Mouse (Mus musculus) left cerebral cortex, adult 2 months (tissue): ENCODE measurements around the gene Nemp2. TPM values are rescaled to one million over a fixed set of nuclear protein-coding genes. Genes with fewer than 3 reads are reported as not detected.
A peak's percentile ranks its signal among the peaks of the same experiment; 100 is the strongest.

Experiments used
- DNase-seq, 2 experiments: peaks; one replicate each; pipeline ENCODE4 v3.0.0; 2021 to 2022; ENCODE audit warnings: low spot score in 2 of 2, mixed read lengths in 1 of 2; ENCODE audit errors: extremely low spot score in 1 of 2
- H3K27ac ChIP-seq: fragments of 200-600 bp; 2 replicates; pipeline ENCODE4 v1.8.1; 2022
- H3K4me3 ChIP-seq: fragments of 200-600 bp; 2 replicates; pipeline ENCODE4 v1.8.1; 2022
- CTCF ChIP-seq: fragments of 200-600 bp; IDR thresholded peaks from 2 replicates; pipeline ENCODE4 v1.8.1; 2022; ENCODE audit warnings: antibody characterized with exemption, mild to moderate bottlenecking, moderate library complexity
- intact Hi-C: fragments of 180-260 bp; cut with DNase I; formaldehyde crosslinking; loops from one replicate; pipeline ENCODE4 v1.15.1; 2025
- long read RNA-seq, 2 experiments: library from polyadenylated mRNA; stranded (forward); transcript quantifications; one replicate each; pipeline ENCODE4 v2.0.0; 2021; ENCODE audit warnings: borderline mapping rate in 2 of 2
- total RNA-seq, 2 experiments: library from RNA; stranded (reverse); gene quantifications; 2 replicates each; pipeline ENCODE4 v1.2.3; 2021

Gene Nemp2
- 1 to 10 TPM; 3.2 to 6.0 TPM for total RNA-seq
- long read RNA-seq, experiment 1, partial matches to known transcripts: 0 of 6 reads
- long read RNA-seq, experiment 1, other reads (novel, unspliced or antisense): 1 of 6 reads
- long read RNA-seq, experiment 2, partial matches to known transcripts: 0 of 2 reads
- long read RNA-seq, experiment 2, other reads (novel, unspliced or antisense): 1 of 2 reads

DNA sequence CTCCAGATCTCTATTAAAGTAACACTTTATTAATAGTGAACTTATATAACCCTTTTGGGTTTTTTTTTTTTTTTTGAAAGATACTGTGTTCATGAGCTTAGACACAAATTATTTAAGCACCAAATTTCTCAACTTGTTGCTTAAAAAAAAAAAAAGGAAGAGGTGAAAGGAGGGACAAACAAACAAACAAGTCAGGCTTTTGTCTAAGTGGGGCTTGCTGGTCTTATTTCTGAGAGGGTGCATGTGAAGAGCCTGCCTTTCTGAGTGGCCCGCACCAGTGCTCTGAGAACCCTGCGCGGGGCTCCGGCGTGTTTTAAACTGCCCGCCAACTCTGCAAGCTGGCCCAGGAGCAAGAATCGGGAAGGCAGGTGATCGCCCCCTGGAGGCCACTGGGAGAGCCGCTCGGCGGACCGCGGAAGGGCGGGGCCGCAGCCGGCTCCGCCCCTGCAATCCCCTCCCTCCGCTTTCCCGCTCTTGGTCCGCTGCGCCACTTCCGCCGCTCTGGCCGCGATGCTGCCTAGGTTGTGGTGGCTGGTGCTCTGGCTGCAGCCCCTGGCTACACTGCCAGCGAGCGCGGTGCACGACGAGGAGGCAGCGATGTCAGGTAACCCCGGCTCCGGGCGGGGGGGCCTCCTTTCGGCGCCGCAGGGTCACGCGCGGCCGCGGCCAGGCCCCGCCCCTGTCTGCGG lies at the start of gene Nemp2:
Nemp2 (plus strand) TSS at position 456 of the 689 bp plus-strand sequence.
- Histone ChIP-seq H3K4me3 (peak within 1 kb of the TSS; percentile 82), H3K27ac (peak within 1 kb of the TSS; percentile 91)
- peak; percentile 92 to 96 for DNase-seq
- peak; percentile 93 for TF ChIP-seq CTCF
- intact Hi-C loops: loop anchor here (1.0 to 5.0 kb wide), 4 partner anchors 29 to 483 kb away; partner anchors contain the start of gene Nab1

DNA sequence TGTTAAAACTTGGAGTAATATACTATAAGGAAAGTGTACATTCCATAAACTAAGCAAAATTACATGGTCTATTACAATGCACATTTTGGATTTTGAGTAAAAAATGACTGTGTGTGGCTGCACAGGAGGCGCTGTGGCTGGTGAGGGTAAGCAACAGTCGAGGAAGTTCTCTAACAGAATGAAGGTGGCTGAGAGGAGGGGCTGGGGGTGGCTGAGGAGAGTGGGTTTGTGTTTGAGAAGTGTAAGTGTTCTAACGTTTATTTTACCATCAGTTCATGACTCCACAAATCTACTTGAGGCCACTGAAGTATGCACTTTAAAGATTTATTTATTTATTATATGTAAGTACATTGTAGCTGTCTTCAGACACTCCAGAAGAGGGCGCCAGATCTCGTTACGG lies 48.8 kb upstream of the Nemp2 start:
- intact Hi-C loops: no loop called here
- DNase-seq: no peak
- Histone ChIP-seq H3K4me3 (no peak overlapping the region), H3K27ac (no peak overlapping the region)
- no peak for TF ChIP-seq CTCF

DNA sequence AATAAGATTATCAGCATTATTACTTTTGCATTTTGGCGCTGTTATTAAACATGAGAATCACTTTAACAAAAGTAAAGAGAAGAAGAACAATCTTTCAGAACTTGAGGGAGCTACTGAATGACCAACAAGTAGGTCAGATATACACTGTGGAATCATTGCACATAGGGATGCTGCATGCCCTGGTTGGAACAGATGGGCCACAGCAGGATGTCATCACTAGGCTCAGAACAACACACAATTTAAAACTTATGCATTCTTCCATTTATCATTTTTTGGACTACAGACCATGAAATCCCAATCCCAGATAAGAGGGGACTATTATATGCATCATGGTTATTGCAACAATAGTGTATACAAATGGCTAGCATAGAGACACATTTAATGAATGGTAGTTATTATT lies 47.6 kb upstream of the Nemp2 start:
- H3K27ac ChIP-seq: no peak overlapping the region
- no peak for DNase-seq
- no peak for TF ChIP-seq CTCF
- intact Hi-C loops: no loop called here
- H3K4me3 ChIP-seq: no peak overlapping the region

GRCm38 (mm10) chr1:52596982-52597646 lies 33.4 kb upstream of the Nemp2 start:
- no peak overlapping the region; the same call in 1 of the 2 replicates for H3K27ac ChIP-seq
- peak; percentile 42 to 68 for DNase-seq
- intact Hi-C loops: loop anchor here (5.0 kb wide), 4 partner anchors 75 to 265 kb away; partner anchors contain the start of gene Nab1
- no peak for TF ChIP-seq CTCF
- H3K4me3 ChIP-seq: no peak overlapping the region

GRCm38 (mm10) chr1:52597761-52598160 lies 32.7 kb upstream of the Nemp2 start:
- TF ChIP-seq CTCF: no peak
- peak; percentile 69 to 75 for DNase-seq
- Histone ChIP-seq H3K27ac (no peak overlapping the region), H3K4me3 (peak overlapping the region; percentile 21)
- intact Hi-C loops: loop anchor here (5.0 kb wide), 4 partner anchors 75 to 265 kb away; partner anchors contain the start of gene Nab1

DNA sequence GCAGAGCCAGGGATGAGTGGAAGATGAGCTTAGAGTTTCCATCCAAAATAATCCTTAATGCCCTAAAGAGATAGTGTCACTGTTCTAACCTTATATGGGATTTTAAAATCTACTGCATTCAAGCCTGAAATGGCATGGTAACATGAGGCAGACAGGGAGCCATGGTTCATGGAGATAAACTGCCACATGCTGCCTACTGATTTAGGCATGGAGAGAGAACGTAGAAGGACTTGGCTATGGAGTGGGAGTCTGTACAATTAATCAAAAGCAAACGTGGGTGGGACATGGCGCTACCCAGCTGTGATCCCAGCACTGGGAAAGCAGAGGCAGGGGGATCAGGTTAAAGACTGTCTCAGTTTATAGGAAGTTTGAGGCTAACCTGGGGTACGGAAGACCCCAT lies 32.1 kb upstream of the Nemp2 start:
- intact Hi-C loops: loop anchor here (5.0 kb wide), 4 partner anchors 76 to 266 kb away; partner anchors contain the start of gene Nab1
- TF ChIP-seq CTCF: no peak
- DNase-seq: no peak
- H3K27ac ChIP-seq: no peak overlapping the region
- H3K4me3 ChIP-seq: no peak overlapping the region; the same call in 1 of the 2 replicates

DNA sequence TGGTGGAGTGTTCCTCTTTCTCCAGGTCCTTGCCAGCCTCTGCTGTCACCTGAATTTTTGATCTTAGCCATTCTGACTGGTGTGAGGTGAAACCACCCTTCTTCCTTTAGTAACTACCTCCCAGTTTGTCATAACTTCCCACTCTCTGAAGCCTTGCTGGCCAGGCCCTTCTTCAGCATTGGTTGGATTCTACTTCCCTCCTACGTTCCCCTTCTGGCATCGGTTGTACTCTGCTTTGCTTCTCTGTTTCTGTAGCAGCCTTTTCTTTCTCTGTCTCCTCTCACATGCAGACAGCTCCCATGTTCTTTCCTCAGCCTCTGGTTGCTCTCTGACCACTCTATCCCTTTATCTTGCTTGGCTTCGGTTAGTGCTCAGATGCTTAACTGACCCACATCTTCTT lies 29.0 kb upstream of the Nemp2 start:
- intact Hi-C loops: loop anchor here (1.0 kb wide), 1 partner anchor 29 kb away; the partner anchor contains the start of gene Nemp2
- DNase-seq: no peak
- Histone ChIP-seq H3K27ac (no peak overlapping the region), H3K4me3 (no peak overlapping the region)
- TF ChIP-seq CTCF: no peak

DNA sequence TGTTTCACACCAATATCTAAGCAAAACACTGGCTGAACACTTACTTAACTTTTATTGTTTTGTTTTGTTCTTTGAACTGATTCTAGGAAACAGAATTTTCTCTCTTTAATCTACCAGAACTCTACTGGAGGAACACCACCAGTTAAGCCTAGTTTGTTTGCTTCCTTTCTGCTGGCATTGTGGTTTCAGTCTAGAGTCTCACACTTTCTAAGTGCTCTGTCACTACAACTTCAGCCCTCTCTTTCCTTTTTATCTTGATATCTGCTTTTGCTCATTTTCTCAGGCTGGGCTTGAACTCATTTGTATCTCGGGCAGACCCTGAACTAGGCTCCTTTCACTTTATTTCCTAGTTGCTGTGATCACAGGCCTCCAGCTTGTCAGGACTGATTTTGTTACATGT lies 22.8 kb upstream of the Nemp2 start:
- intact Hi-C loops: no loop called here
- no peak for TF ChIP-seq CTCF
- DNase-seq: no peak
- H3K27ac ChIP-seq: no peak overlapping the region
- no peak overlapping the region for H3K4me3 ChIP-seq

- intact Hi-C loops: no loop called here
- no peak overlapping the region for H3K27ac ChIP-seq
- DNase-seq: no peak
- H3K4me3 ChIP-seq: no peak overlapping the region
- TF ChIP-seq CTCF: no peak
Observed at GRCm38 (mm10) chr1:52608486-52608885, 22.0 kb upstream of the Nemp2 start.

DNA sequence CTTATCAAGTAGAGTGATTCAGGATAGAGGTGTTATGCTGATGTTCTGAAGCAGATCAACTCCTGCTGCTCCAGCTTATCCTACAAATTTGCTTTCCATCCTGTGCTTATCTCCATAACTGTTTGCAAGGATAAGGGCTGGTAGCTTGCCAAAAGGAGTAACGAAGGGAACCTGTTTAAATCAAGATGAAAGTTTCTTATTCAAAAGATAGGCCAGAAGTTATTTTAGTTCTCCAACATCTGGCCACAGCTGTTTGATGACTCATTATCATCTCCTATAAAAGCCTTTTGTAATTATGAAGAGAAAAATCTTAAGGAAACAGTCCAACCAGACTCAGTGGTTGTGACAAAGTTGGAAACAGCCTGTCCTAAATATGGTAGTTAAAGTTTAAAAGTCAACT lies 12.3 kb upstream of the Nemp2 start:
- TF ChIP-seq CTCF: no peak
- H3K27ac ChIP-seq: no peak overlapping the region
- no peak overlapping the region for H3K4me3 ChIP-seq
- intact Hi-C loops: no loop called here
- no peak for DNase-seq

- DNase-seq: no peak
- TF ChIP-seq CTCF: no peak
- Histone ChIP-seq H3K4me3 (no peak overlapping the region), H3K27ac (no peak overlapping the region)
- intact Hi-C loops: no loop called here
Observed at GRCm38 (mm10) chr1:52620442-52620841, 10.1 kb upstream of the Nemp2 start.

DNA sequence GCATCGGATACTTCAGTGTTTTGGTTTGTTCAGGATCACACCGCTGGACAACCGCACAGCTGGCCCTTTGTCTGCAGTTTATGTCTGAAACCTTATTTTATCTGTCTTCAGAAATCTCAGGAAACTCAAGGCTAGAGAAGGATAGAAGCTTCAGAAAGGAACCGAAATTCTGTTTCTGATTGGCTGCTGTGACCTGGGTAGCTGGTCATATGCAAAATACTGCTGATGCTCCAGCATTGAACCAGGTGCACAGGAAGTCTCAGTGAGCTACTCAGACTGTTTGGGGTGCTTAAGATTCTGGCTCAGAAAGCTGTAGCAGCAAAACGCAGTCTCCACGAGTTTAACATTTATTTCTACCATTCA lies 415 bp downstream of the Nemp2 start:
- intact Hi-C loops: loop anchor here (1.0 to 5.0 kb wide), 4 partner anchors 30 to 484 kb away; partner anchors contain the start of gene Nab1
- Histone ChIP-seq H3K4me3 (peak overlapping the region; percentile 82), H3K27ac (peak overlapping the region; percentile 91)
- no peak for TF ChIP-seq CTCF
- no peak for DNase-seq
